Mouse (Mus musculus): Measurements from ENCODE around the gene Gm765. TPM values are rescaled to one million over a fixed set of nuclear protein-coding genes. Genes with fewer than 3 reads are reported as not detected.

Gm765 gene
- polyA plus RNA-seq, 1 experiment from 2014 or later = not detected

DNA sequence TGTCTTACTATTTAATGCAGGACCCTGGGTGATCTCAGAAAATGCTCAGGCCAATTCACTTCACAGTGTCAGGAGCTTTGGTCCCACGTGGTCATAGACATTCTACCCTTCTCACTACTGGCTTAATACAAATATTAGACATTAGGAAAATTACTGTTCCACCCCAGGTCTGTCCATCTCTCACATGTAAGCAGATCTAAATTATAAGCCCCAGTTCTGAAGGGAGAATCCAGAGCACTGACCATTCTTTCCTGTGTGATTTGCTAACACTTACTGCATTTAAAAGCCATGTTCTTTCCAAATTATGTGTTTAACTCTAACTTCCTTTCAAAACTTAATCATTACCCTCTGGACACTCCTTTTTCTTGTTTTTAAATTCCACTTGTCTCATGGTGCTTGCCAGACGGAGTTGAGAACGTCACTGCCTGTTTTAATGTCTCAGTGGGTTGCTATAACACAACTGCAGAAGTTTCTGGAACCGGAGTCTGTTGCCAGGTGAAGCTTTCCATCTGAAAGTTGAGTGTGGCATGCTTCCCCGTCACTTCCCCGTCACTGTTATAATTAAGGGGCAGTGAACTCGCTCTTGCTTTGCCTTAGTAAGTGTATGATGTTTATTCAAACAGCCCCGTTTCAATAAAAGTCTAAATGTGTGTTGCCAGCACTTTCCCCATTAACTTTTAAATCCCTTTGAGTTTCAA lies 151.7 kb downstream of the Gm765 start:
- 43% methylated on average over 8 of the region's 8 CpGs for WGBS
- Histone ChIP-seq H3K36me3 (ENCODE audit: control insufficient read depth, insufficient read depth, low read length) (no peaks in the 10 kb centered on the region), H3K4me1 (ENCODE audit: control insufficient read depth, insufficient read depth, low read length) (no peaks in the 10 kb centered on the region), H3K4me2 (ENCODE audit: low read depth, low read length) (no peak overlapping the region), H3K27me3 (ENCODE audit: control insufficient read depth, insufficient read depth, low read length) (no peaks in the 10 kb centered on the region), H3K27ac (ENCODE audit: low read length) (no peak overlapping the region), H3K4me3 (replicated peaks; ENCODE audit: low read length) (no peak overlapping the region), H3K9ac (ENCODE audit: low read length) (no peak overlapping the region), H3K9me3 (replicated peaks; ENCODE audit: control insufficient read depth, low read length) (no peaks in the 10 kb centered on the region)
- ATAC-seq (ENCODE audit: insufficient read depth, low FRiP score) = peak; percentile 40; the same call in 1 of the 2 replicates
